Mouse (Mus musculus): ENCODE results near the gene Pcdh15.

- TF ChIP-seq CTCF (IDR thresholded peaks at IDR 0.05; ENCODE audit: low read depth) (no peak), EP300 (IDR thresholded peaks at IDR 0.05; ENCODE audit: low read depth) (no peak)
Measured at GRCm38 (mm10) chr10:73052074-73052473, 47.1 kb upstream of the Pcdh15 start.
